Mouse (Mus musculus): ENCODE measurements around the gene Slc30a4. TPM values are rescaled to one million over a fixed set of nuclear protein-coding genes. Genes with fewer than 3 reads are reported as not detected.

The Slc30a4 gene
- polyA plus RNA-seq, 1 experiment, result 19.7 TPM

- H3ac ChIP-seq (ENCODE audit: control insufficient read depth, insufficient read length, low read depth), result no peak overlapping the region
Observed at GRCm38 (mm10) chr2:122697526-122697925, 4.9 kb downstream of the Slc30a4 start.

GRCm38 (mm10) chr2:122686665-122687064 lies 15.8 kb downstream of the Slc30a4 start:
- no peak overlapping the region for H3ac ChIP-seq (ENCODE audit: control insufficient read depth, insufficient read length, low read depth)
- H3K27me3 ChIP-seq (ENCODE audit: control insufficient read depth, insufficient read depth, insufficient read length), result no peaks in the 10 kb centered on the region
- H3K79me3 ChIP-seq (ENCODE audit: low read depth), result peaks cover 26% of the 10 kb centered on the region
- peaks cover 43% of the 10 kb centered on the region for H3K79me2 ChIP-seq (ENCODE audit: control insufficient read depth, insufficient read depth)
- no peak overlapping the region for H3K4me3 ChIP-seq (ENCODE audit: insufficient read depth, poor library complexity, severe bottlenecking)
- TF ChIP-seq CEBPB (IDR thresholded peaks at IDR 0.05; ENCODE audit: low read depth) (no peak), CTCF (IDR thresholded peaks at IDR 0.05; ENCODE audit: control insufficient read depth, insufficient read depth, insufficient read length) (no peak), USF1 (IDR thresholded peaks at IDR 0.05; ENCODE audit: low read depth) (no peak), MYOG (IDR thresholded peaks at IDR 0.05; ENCODE audit: control insufficient read depth, extremely low read depth, insufficient read length) (no peak), MAX (IDR thresholded peaks at IDR 0.05) (no peak), MYOD1 (IDR thresholded peaks at IDR 0.05; ENCODE audit: control insufficient read depth, insufficient read length, low read depth) (no peak), FOSL1 (IDR thresholded peaks at IDR 0.05; ENCODE audit: insufficient read depth, low read length, poor library complexity, severe bottlenecking) (no peak)
- peaks cover 48% of the 10 kb centered on the region for H3K36me3 ChIP-seq (ENCODE audit: control insufficient read depth, insufficient read depth)

More at GRCm38 (mm10) chr2:122697526-122697925, 4.9 kb downstream of the Slc30a4 start:
- H3K79me2 ChIP-seq (ENCODE audit: control insufficient read depth, insufficient read depth), result peaks cover 94% of the 10 kb centered on the region
- no peak for TF ChIP-seq MAX (IDR thresholded peaks at IDR 0.05)
- peak; percentile 30 for TF ChIP-seq FOSL1 (IDR thresholded peaks at IDR 0.05; ENCODE audit: insufficient read depth, low read length, poor library complexity, severe bottlenecking)
- peak; percentile 47 for TF ChIP-seq USF1 (IDR thresholded peaks at IDR 0.05; ENCODE audit: low read depth)
- peak; percentile 45 for TF ChIP-seq MYOD1 (IDR thresholded peaks at IDR 0.05; ENCODE audit: control insufficient read depth, insufficient read length, low read depth)
- no peak overlapping the region for H3K4me3 ChIP-seq (ENCODE audit: insufficient read depth, poor library complexity, severe bottlenecking)
- peaks cover 87% of the 10 kb centered on the region for H3K79me3 ChIP-seq (ENCODE audit: low read depth)
- peaks cover 46% of the 10 kb centered on the region for H3K36me3 ChIP-seq (ENCODE audit: control insufficient read depth, insufficient read depth)
- no peaks in the 10 kb centered on the region for H3K27me3 ChIP-seq (ENCODE audit: control insufficient read depth, insufficient read depth, insufficient read length)

- TF ChIP-seq FOSL1 (IDR thresholded peaks at IDR 0.05; ENCODE audit: insufficient read depth, low read length, poor library complexity, severe bottlenecking) (no peak), CEBPB (IDR thresholded peaks at IDR 0.05; ENCODE audit: low read depth) (no peak), MAX (IDR thresholded peaks at IDR 0.05) (no peak), MYOD1 (IDR thresholded peaks at IDR 0.05; ENCODE audit: control insufficient read depth, insufficient read length, low read depth) (no peak), CTCF (IDR thresholded peaks at IDR 0.05; ENCODE audit: control insufficient read depth, insufficient read depth, insufficient read length) (no peak), USF1 (IDR thresholded peaks at IDR 0.05; ENCODE audit: low read depth) (no peak), MYOG (IDR thresholded peaks at IDR 0.05; ENCODE audit: control insufficient read depth, extremely low read depth, insufficient read length) (no peak)
- Histone ChIP-seq H3ac (ENCODE audit: control insufficient read depth, insufficient read length, low read depth) (no peak overlapping the region), H3K36me3 (ENCODE audit: control insufficient read depth, insufficient read depth) (peaks cover 23% of the 10 kb centered on the region), H3K79me2 (ENCODE audit: control insufficient read depth, insufficient read depth) (peaks cover 18% of the 10 kb centered on the region), H3K27me3 (ENCODE audit: control insufficient read depth, insufficient read depth, insufficient read length) (no peaks in the 10 kb centered on the region), H3K4me3 (ENCODE audit: insufficient read depth, poor library complexity, severe bottlenecking) (no peak overlapping the region), H3K79me3 (ENCODE audit: low read depth) (peaks cover 11% of the 10 kb centered on the region)
Observed at GRCm38 (mm10) chr2:122683641-122684040, 18.8 kb downstream of the Slc30a4 start.

- no peak overlapping the region for H3ac ChIP-seq (ENCODE audit: control insufficient read depth, insufficient read length, low read depth)
- H3K4me3 ChIP-seq (ENCODE audit: insufficient read depth, poor library complexity, severe bottlenecking), result no peak overlapping the region
- peaks cover 2% of the 10 kb centered on the region for H3K79me3 ChIP-seq (ENCODE audit: low read depth)
- peaks cover 8% of the 10 kb centered on the region for H3K79me2 ChIP-seq (ENCODE audit: control insufficient read depth, insufficient read depth)
- TF ChIP-seq CEBPB (IDR thresholded peaks at IDR 0.05; ENCODE audit: low read depth), result no peak
- no peak for TF ChIP-seq MYOD1 (IDR thresholded peaks at IDR 0.05; ENCODE audit: control insufficient read depth, insufficient read length, low read depth)
- no peak for TF ChIP-seq FOSL1 (IDR thresholded peaks at IDR 0.05; ENCODE audit: insufficient read depth, low read length, poor library complexity, severe bottlenecking)
- TF ChIP-seq MYOG (IDR thresholded peaks at IDR 0.05; ENCODE audit: control insufficient read depth, extremely low read depth, insufficient read length), result no peak
- TF ChIP-seq MAX (IDR thresholded peaks at IDR 0.05), result no peak
- TF ChIP-seq CTCF (IDR thresholded peaks at IDR 0.05; ENCODE audit: control insufficient read depth, insufficient read depth, insufficient read length), result no peak
- TF ChIP-seq USF1 (IDR thresholded peaks at IDR 0.05; ENCODE audit: low read depth), result no peak
- no peaks in the 10 kb centered on the region for H3K27me3 ChIP-seq (ENCODE audit: control insufficient read depth, insufficient read depth, insufficient read length)
- H3K36me3 ChIP-seq (ENCODE audit: control insufficient read depth, insufficient read depth), result peaks cover 11% of the 10 kb centered on the region
Observed at GRCm38 (mm10) chr2:122682520-122682919, 19.9 kb downstream of the Slc30a4 start.

GRCm38 (mm10) chr2:122681379-122682137 lies 20.9 kb downstream of the Slc30a4 start:
- Histone ChIP-seq H3K79me2 (ENCODE audit: control insufficient read depth, insufficient read depth) (no peaks in the 10 kb centered on the region), H3K27me3 (ENCODE audit: control insufficient read depth, insufficient read depth, insufficient read length) (no peaks in the 10 kb centered on the region), H3K4me3 (ENCODE audit: insufficient read depth, poor library complexity, severe bottlenecking) (no peak overlapping the region), H3K79me3 (ENCODE audit: low read depth) (no peaks in the 10 kb centered on the region), H3K36me3 (ENCODE audit: control insufficient read depth, insufficient read depth) (peaks cover 3% of the 10 kb centered on the region), H3ac (ENCODE audit: control insufficient read depth, insufficient read length, low read depth) (no peak overlapping the region)
- no peak for TF ChIP-seq MAX (IDR thresholded peaks at IDR 0.05)
- TF ChIP-seq USF1 (IDR thresholded peaks at IDR 0.05; ENCODE audit: low read depth), result no peak
- TF ChIP-seq MYOG (IDR thresholded peaks at IDR 0.05; ENCODE audit: control insufficient read depth, extremely low read depth, insufficient read length), result no peak
- TF ChIP-seq FOSL1 (IDR thresholded peaks at IDR 0.05; ENCODE audit: insufficient read depth, low read length, poor library complexity, severe bottlenecking), result no peak
- TF ChIP-seq CTCF (IDR thresholded peaks at IDR 0.05; ENCODE audit: control insufficient read depth, insufficient read depth, insufficient read length), result no peak
- TF ChIP-seq CEBPB (IDR thresholded peaks at IDR 0.05; ENCODE audit: low read depth), result no peak
- TF ChIP-seq MYOD1 (IDR thresholded peaks at IDR 0.05; ENCODE audit: control insufficient read depth, insufficient read length, low read depth), result no peak
